Comparison of ENCODE assay signal across 7 mouse cellular contexts in genomic region chr1:106071237-106072070, GRCm38 (mm10).
A peak's percentile ranks its signal among the peaks of the same experiment; 100 is the strongest.
DNase-seq lines count a peak whose midpoint lies in the region; ATAC-seq and TF ChIP-seq lines count a peak whose summit lies in the region.

No protein-coding gene starts in this region.

- H3K4me3 ChIP-seq in left cerebral cortex, adult 2 months: no peak overlapping the region
- H3K4me3 ChIP-seq in midbrain, embryonic 10.5 days: peak overlapping the region; percentile 35

- WGBS in midbrain, embryonic 10.5 days: 13% methylated on average over 9 of the region's 9 CpGs

- H3K27me3 ChIP-seq in midbrain, embryonic 10.5 days (ENCODE audit: low read depth, poor library complexity, severe bottlenecking): no peaks in the 10 kb centered on the region; the same call in 1 of the 2 replicates

- no peaks in the 10 kb centered on the region for H3K9me3 ChIP-seq in midbrain, embryonic 10.5 days (replicated peaks)

- peak; percentile 87 for TF ChIP-seq CTCF in left cerebral cortex, adult 2 months (IDR thresholded peaks at IDR 0.05)

- peak; percentile 89 for ATAC-seq in common myeloid progenitor, adult 5-6 weeks (replicated peaks; ENCODE audit: low read depth, poor library complexity, severe bottlenecking)

- H3K36me3 ChIP-seq in midbrain, embryonic 10.5 days: no peaks in the 10 kb centered on the region

- peak; percentile 85 for DNase-seq in adipocyte (ENCODE audit: low spot score)
- peak; percentile 62 for DNase-seq in gastrocnemius, postnatal 14 days
- peak; percentile 84 for DNase-seq in induced T-regulatory cell, adult 2 months (ENCODE audit: low read depth)
- peak; percentile 77 to 88 for DNase-seq in left cerebral cortex, adult 2 months (ENCODE audit: extremely low spot score in 1 of 2, low spot score in 2 of 2)
- DNase-seq in midbrain, embryonic 10.5 days (ENCODE audit: low spot score): peak; percentile 80
- peak; percentile 37 for DNase-seq in spleen, adult 12 weeks (ENCODE audit: low spot score)

- H3K4me1 ChIP-seq in midbrain, embryonic 10.5 days: peaks cover 15% of the 10 kb centered on the region

- no peak overlapping the region for H3K27ac ChIP-seq in left cerebral cortex, adult 2 months
- peak overlapping the region; percentile 52 for H3K27ac ChIP-seq in midbrain, embryonic 10.5 days (replicated peaks)

- intact Hi-C loops in gastrocnemius, postnatal 14 days (cut with DNase I; ENCODE audit: low total_unique reads): loop anchor here (2.0 to 10.0 kb wide), 2 partner anchors 93 to 323 kb away; no protein-coding TSS in a partner anchor
- intact Hi-C loops in left cerebral cortex, adult 2 months (cut with DNase I): loop anchor here (1.0 to 5.0 kb wide), 3 partner anchors 86 to 324 kb away; partner anchors contain the start of gene Phlpp1
